Mouse (Mus musculus) cerebellum, postnatal 4 days (tissue): Measurements from ENCODE around the gene Rnf26.

Source experiments
- DNase-seq, 2 experiments: peaks; one replicate each; pipeline ENCODE4 v3.0.0; 2022; ENCODE audit warnings: low spot score in 2 of 2, mixed read lengths in 1 of 2

Gene Rnf26

GRCm38 (mm10) chr9:44113105-44113789, at the start of gene Rnf26, which contains the start of gene Gm49380:
TSS of gene Rnf26 (minus strand) at chr9:44113517.
TSS of gene Gm49380 (minus strand) at chr9:44113500.
- peak; percentile 91 to 97 for DNase-seq

DNA sequence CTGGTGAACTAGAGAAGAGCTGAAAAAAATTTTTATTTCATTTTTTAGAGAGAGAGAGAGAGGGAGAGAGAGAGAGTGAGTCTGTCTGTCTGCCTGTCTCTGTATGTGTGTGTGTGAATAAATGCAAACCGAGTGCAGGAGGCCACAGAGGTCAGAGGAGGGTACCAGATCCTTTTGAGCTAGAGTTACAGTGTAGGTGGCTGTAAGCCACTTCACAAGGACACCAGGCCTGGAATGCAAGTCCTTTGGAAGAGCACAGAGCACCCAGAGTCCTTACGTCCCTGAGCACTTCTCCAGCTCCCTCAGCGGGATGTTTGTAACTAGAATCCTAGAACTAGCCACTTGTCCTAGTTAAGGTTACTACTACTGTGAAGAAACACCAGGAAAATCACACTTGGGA, 46.6 kb upstream of the Rnf26 start:
- no peak for DNase-seq

GRCm38 (mm10) chr9:44147290-44147689, 34.0 kb upstream of the Rnf26 start:
- DNase-seq, result no peak

GRCm38 (mm10) chr9:44144718-44145060, 31.4 kb upstream of the Rnf26 start:
- no peak for DNase-seq

DNA sequence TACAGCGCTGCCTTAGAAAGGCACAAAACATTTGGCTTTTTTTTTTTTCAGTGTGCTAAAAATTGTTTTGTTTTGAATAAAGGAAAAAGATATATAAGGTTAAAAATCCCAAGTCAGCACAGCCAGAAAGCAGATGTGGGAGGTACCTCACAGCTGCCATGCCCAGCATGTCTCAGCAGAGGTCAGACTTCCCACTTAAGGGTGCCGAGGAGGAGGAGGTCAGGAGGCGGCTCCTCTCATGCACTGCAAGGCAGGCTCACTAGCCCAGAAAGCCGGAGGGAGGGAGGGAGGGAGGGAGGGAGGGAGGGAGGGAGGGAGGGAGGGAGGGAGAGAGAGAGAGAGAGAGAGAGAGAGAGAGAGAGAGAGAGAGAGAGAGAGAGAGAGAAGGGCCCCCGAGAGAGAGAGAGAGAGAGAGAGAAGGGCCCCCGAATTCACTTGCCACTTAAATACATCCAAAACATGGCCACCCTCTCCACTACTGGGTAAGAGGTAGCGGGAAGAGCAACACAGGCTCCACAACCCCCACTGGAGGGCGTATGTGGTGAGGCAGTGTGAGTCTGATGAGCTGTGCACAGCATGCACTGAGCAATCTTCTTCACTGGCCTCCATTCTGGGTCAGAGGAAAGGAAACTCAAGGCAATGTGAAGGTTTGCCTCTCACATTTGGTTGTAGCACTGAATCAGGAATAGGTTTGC, 30.9 kb upstream of the Rnf26 start:
- DNase-seq, result no peak

DNA sequence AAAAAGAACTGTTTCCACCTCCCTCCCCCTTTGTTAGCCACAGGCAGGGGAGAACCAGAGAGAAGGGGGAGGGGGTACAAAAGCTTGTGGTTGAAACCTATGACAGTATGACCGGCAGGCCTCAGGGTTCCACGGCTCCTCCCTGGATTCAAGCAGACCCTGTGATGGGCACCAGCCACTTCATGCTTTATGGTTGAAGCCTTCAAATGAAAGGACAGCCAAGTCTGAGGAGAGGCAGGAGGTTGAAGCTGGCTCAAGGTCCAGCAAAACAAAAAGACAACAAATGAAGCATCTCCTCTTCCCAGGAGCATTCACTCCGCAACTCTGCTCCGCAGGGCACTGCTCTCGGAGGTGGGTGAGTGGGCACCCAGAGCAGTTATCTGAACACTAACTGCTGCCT, 30.1 kb upstream of the Rnf26 start:
- no peak for DNase-seq

DNA sequence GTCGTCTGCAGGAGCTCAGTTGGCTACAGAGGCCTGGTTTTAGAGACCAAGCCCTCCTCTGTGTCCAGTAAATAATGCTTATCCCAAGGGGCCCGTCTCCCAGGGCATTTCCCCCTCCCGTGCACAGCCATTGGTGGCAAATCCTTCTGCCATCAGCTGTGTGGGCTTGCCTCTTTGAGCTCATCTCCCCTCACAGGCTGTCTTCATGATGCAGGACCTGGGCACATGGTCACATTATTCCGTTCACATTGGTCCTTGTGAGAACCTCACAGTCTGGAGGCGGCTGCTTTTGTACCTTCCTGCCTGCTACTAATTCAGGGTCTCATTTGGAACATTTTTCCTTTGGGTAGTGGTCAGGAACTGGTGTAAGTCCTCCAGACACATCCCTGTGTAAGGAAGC, 28.6 kb upstream of the Rnf26 start:
- DNase-seq, result no peak

DNA sequence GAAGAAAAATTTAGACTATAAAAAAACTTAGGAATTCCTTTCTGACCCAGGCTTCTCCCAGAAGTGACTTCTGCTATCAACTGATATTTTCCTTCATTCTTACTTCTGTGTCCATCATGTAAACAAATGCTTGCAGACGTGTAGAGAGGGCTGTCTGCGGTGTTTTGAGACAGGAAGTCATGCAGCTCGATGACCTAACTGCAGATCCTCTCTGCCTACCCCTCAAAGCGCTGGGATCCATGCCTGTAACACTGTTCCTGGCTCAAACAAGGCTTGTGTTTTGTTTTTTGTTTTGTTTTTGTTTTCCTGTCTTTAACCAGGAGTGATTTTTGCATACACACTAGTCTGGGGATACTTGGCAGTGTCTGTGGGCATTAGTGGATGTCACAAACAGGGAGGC, 24.5 kb upstream of the Rnf26 start:
- no peak for DNase-seq

GRCm38 (mm10) chr9:44135731-44136411, 22.6 kb upstream of the Rnf26 start:
- DNase-seq, result no peak

GRCm38 (mm10) chr9:44134851-44135730, 21.8 kb upstream of the Rnf26 start:
- DNase-seq, result peak in 1 of 2 experiments; percentile 48

GRCm38 (mm10) chr9:44134101-44134850, 21.0 kb upstream of the Rnf26 start, which contains the start of gene Mcam:
TSS of gene Mcam (plus strand) at chr9:44134469.
- DNase-seq, result peak; percentile 60 to 82

- DNase-seq, result no peak
Observed at GRCm38 (mm10) chr9:44133287-44133686, 20.0 kb upstream of the Rnf26 start.

DNA sequence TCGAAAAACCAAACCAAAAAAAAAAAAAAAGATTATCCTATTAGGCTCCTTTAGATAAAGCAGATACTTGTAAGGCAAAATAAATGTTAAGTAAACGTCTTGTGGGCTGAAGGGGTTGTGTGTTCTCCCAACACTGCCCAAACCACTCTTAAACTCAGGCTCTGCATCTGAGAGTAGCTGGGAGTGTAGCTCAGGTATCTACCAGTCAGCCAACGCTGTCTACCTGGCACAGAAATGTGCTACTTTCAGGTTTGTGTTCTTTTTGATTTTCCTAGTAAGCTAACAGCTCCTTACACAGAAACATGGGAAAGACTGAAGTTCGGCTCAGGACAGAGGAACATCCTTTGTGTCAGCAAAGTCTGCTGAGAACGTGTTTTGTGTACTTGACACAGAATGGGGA, 18.9 kb upstream of the Rnf26 start:
- DNase-seq, result no peak

DNA sequence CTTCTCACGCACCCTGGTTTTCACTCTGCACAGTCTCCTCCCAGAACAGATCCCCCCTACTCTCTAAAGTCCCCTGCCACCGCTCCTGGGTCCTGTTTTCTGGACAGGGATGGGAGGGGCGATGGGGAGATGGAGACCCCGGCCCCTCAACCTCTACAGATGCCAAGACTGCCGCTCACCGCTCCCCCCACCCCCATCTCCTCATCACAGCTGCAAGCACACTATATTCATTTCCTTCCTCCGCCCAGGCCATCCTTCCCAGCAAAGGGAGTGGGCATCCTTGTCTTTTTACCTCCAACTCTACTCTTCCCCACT, 17.9 kb upstream of the Rnf26 start:
- DNase-seq, result no peak

GRCm38 (mm10) chr9:44130581-44131275, 17.4 kb upstream of the Rnf26 start:
- DNase-seq, result no peak

DNA sequence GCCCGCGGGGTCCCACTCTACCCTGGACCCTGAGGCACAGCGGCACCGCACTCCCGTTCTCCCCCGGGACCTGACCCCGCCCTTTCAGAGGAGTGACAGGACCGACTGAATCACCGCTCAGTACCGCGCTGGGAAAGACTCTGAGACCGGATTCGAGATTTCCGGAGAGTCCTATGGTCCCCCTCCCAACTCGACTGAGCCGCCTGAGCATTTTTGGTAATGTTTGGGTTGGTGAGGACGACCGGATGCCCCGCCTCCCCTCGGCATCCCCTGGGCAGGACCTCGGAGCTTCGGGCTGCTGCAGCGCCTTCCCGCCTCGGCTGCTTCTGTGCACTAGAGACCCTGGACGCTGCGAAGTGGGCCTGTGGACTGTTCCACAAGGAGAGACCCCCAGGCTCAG, 16.7 kb upstream of the Rnf26 start:
- DNase-seq, result peak in 1 of 2 experiments; percentile 27

DNA sequence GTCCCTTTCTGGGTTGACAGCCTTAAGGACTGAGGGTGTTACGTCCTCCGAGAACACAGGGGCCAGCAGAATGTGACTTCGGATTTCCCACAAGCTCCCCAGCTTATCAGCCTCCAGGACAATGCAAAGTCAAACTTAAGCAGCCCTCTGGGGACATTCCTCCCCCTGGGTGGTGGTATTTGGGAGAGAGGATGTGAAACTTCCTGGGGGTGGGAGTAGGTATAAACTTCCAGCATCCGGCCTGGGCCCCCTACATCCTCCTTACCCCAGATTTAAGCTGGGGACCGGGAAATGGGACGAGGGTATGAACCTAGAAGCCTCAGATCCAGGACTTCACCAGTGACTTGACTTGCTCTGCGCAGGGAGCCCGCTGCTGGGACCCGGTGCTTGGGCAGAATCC, 16.3 kb upstream of the Rnf26 start:
- no peak for DNase-seq

GRCm38 (mm10) chr9:44127351-44127801, 14.1 kb upstream of the Rnf26 start:
- DNase-seq, result no peak

GRCm38 (mm10) chr9:44126746-44127145, 13.4 kb upstream of the Rnf26 start:
- DNase-seq, result no peak
